In genomic region chr2:33631022-33631707, GRCm38 (mm10) we compare ENCODE assay signal across 14 mouse cellular contexts. TPM values are rescaled to one million over a fixed set of nuclear protein-coding genes. Genes with fewer than 3 reads are reported as not detected.
DNase-seq lines count a peak whose midpoint lies in the region; ATAC-seq and TF ChIP-seq lines count a peak whose summit lies in the region.
"Had no signal": no experiment of that assay in that cellular context is flagged by ENCODE, and none has a peak within 500 bp of the region (broad histone marks: within the 10 kb centered on the region; RNA-seq: fewer than 3 reads in every experiment).

No protein-coding gene starts in this region.

- no peaks in the 10 kb centered on the region for H3K36me3 ChIP-seq in heart, embryonic 13.5 days
- H3K36me3 ChIP-seq in ES-E14 (ENCODE audit: control insufficient read depth, insufficient read depth, low read length, poor library complexity, severe bottlenecking) = no peaks in the 10 kb centered on the region
- no peaks in the 10 kb centered on the region for H3K36me3 ChIP-seq in hindbrain, embryonic 10.5 days
- H3K36me3 ChIP-seq in midbrain, embryonic 13.5 days = no peaks in the 10 kb centered on the region
- H3K36me3 ChIP-seq: liver, embryonic 12.5 days had no signal

- in situ Hi-C loops in ES-E14 (cut with MboI; ENCODE audit: low sequenced_read_pairs in 2 of 2, unreplicated experiment in 2 of 2) = loop anchor here (10.0 to 25.0 kb wide), 2 partner anchors 1994 to 1996 kb away; partner anchors contain the start of gene Prdm12 (in 1 of the 2)

- peaks cover 100% of the 10 kb centered on the region for H3K27me3 ChIP-seq in heart, embryonic 13.5 days (replicated peaks)
- H3K27me3 ChIP-seq in hindbrain, embryonic 10.5 days (ENCODE audit: insufficient read depth, poor library complexity, severe bottlenecking) = peaks cover 100% of the 10 kb centered on the region
- H3K27me3 ChIP-seq in midbrain, embryonic 13.5 days = peaks cover 99% of the 10 kb centered on the region

- ATAC-seq in heart, embryonic 13.5 days (ENCODE audit: extremely low read depth, insufficient number of reproducible peaks, low FRiP score, low TSS enrichment) = no peak
- ATAC-seq in midbrain, embryonic 13.5 days = peak; percentile 46
- ATAC-seq: liver, embryonic 12.5 days had no signal

- 1% methylated on average over 40 of the region's 40 CpGs for WGBS in heart, embryonic 13.5 days
- WGBS in hindbrain, embryonic 10.5 days = under 1% methylated on average over 40 of the region's 40 CpGs
- WGBS in midbrain, embryonic 13.5 days = under 1% methylated on average over 40 of the region's 40 CpGs

- DNase-seq in heart, postnatal 14 days = no peak
- no peak for DNase-seq in ES-E14 (ENCODE audit: low read depth, low spot score)
- DNase-seq in hindbrain, embryonic 10.5 days (ENCODE audit: low spot score) = no peak
- DNase-seq in lung, postnatal 14 days = no peak
- no peak for DNase-seq in layer of hippocampus, adult 18-20 months (ENCODE audit: low spot score in 2 of 2)
- DNase-seq in frontal cortex, postnatal 36 days (ENCODE audit: low spot score in 2 of 2) = no peak
- DNase-seq: adrenal gland, adult 2 months; cerebellum, adult 9-11 months; kidney, postnatal 25 days had no signal

- peak overlapping the region; percentile 24; the same call in 1 of the 2 replicates for H3K4me2 ChIP-seq in heart, embryonic 13.5 days
- peak overlapping the region; percentile 50 for H3K4me2 ChIP-seq in midbrain, embryonic 13.5 days (replicated peaks)
- H3K4me2 ChIP-seq: liver, embryonic 12.5 days had no signal

- no peak overlapping the region for H3K27ac ChIP-seq in heart, embryonic 13.5 days (replicated peaks)
- H3K27ac ChIP-seq in ES-E14 (ENCODE audit: insufficient read depth, low read depth, low read length, poor library complexity, severe bottlenecking) = no peak overlapping the region
- H3K27ac ChIP-seq in hindbrain, embryonic 10.5 days = peak overlapping the region; percentile 84
- peak overlapping the region; percentile 52; the same call in 1 of the 2 replicates for H3K27ac ChIP-seq in midbrain, embryonic 13.5 days
- H3K27ac ChIP-seq: liver, embryonic 12.5 days had no signal

- H3K4me1 ChIP-seq in heart, embryonic 13.5 days = peaks cover 18% of the 10 kb centered on the region
- peaks cover 0 to 10% of the 10 kb centered on the region in 2 experiments; a peak in 2 of 4 replicates for H3K4me1 ChIP-seq in ES-E14 (ENCODE audit: control insufficient read depth in 2 of 2, insufficient read depth in 2 of 2, low read length in 2 of 2, poor library complexity in 1 of 2)
- peaks cover 96% of the 10 kb centered on the region for H3K4me1 ChIP-seq in hindbrain, embryonic 10.5 days (replicated peaks)
- peaks cover 53% of the 10 kb centered on the region for H3K4me1 ChIP-seq in midbrain, embryonic 13.5 days (replicated peaks)
- H3K4me1 ChIP-seq: liver, embryonic 12.5 days had no signal

- H3K9me3 ChIP-seq in heart, embryonic 13.5 days = no peaks in the 10 kb centered on the region
- H3K9me3 ChIP-seq in ES-E14 (ENCODE audit: control insufficient read depth, insufficient read depth, low read depth, low read length) = no peaks in the 10 kb centered on the region
- H3K9me3 ChIP-seq in hindbrain, embryonic 10.5 days = no peaks in the 10 kb centered on the region
- H3K9me3 ChIP-seq in midbrain, embryonic 13.5 days = no peaks in the 10 kb centered on the region
- H3K9me3 ChIP-seq: liver, embryonic 12.5 days had no signal

- no peak overlapping the region for H3K9ac ChIP-seq in heart, embryonic 13.5 days
- no peak overlapping the region for H3K9ac ChIP-seq in ES-E14 (ENCODE audit: insufficient read depth, low read depth, low read length, poor library complexity, severe bottlenecking)
- peak overlapping the region; percentile 36 for H3K9ac ChIP-seq in midbrain, embryonic 13.5 days (replicated peaks)
- H3K9ac ChIP-seq: liver, embryonic 12.5 days had no signal

- peak overlapping the region; percentile 26 for H3K4me3 ChIP-seq in heart, embryonic 13.5 days
- peak overlapping the region; percentile 2 to 5; a peak in 2 of 4 replicates for H3K4me3 ChIP-seq in ES-E14 (ENCODE audit: insufficient read depth in 1 of 2, low read depth in 1 of 2, low read length in 2 of 2, poor library complexity in 1 of 2, severe bottlenecking in 1 of 2)
- H3K4me3 ChIP-seq in hindbrain, embryonic 10.5 days = peak overlapping the region; percentile 42
- peak overlapping the region; percentile 26 for H3K4me3 ChIP-seq in midbrain, embryonic 13.5 days (replicated peaks)
- H3K4me3 ChIP-seq: liver, embryonic 12.5 days had no signal

- intact Hi-C loops in heart, postnatal 14 days (cut with DNase I) = no loop called here

TF ChIP-seq in ES-E14, 5 proteins besides CTCF, POLR2A, EP300 and RAD21:
- no peak for TF ChIP-seq HCFC1 (IDR thresholded peaks at IDR 0.05; ENCODE audit: borderline replicate concordance, insufficient read depth, low read length)
- no peak for TF ChIP-seq ZNF384 (IDR thresholded peaks at IDR 0.05; ENCODE audit: low read depth, low read length)
- TF ChIP-seq MAFK (IDR thresholded peaks at IDR 0.05; ENCODE audit: insufficient read depth, low read depth, low read length) = no peak
- TF ChIP-seq CHD2 (IDR thresholded peaks at IDR 0.05; ENCODE audit: low read depth, low read length) = no peak
- TF ChIP-seq ZC3H11A (IDR thresholded peaks at IDR 0.05; ENCODE audit: borderline replicate concordance, low read depth, low read length) = no peak

RNA-seq across cellular contexts. Expression of gene Lmx1b, which starts 9.1 kb away (rescaled TPM):
- not detected in 2 replicates for polyA plus RNA-seq in heart, embryonic 13.5 days (2015; fragmentation: Nextera tagmentation; extraction: Ambion mirVana)
- total RNA-seq in heart, postnatal 14 days (2021) = under 1 TPM; 0.05 to 0.38 TPM
- total RNA-seq in ES-E14 (2012; rRNA removed) = 0.32 and 0.67 TPM in 2 replicates
- 2.5 and 7.7 TPM in 2 replicates for polyA plus RNA-seq in hindbrain, embryonic 10.5 days (2016; fragmentation: Nextera tagmentation; extraction: Ambion mirVana)
- 2.5 and 2.7 TPM in 2 replicates for polyA plus RNA-seq in midbrain, embryonic 13.5 days (2015; fragmentation: Nextera tagmentation; extraction: Ambion mirVana)
- total RNA-seq in layer of hippocampus, adult 18-20 months (2021) = under 1 TPM; 0.30 to 0.53 TPM
- total RNA-seq: adrenal gland, adult 2 months; megakaryocyte-erythroid progenitor cell, adult 5-6 weeks had no signal
- polyA plus RNA-seq: adrenal gland, adult 2 months; liver, embryonic 12.5 days; thymus, postnatal 0 days had no signal

Comparison
In these comparisons a context has a peak if more than half of its experiments do, and no peak if none do; other contexts are left out.
1. H3K27ac ChIP-seq: peak in hindbrain, embryonic 10.5 days (single experiment) and midbrain, embryonic 13.5 days (single experiment); none in heart, embryonic 13.5 days (single experiment) and ES-E14 (single experiment).
2. Peak in every context shown above with its lines, with median percentiles within 50 percentile points of each other: H3K4me3 ChIP-seq.